Mouse (Mus musculus) spleen, adult 2 months (tissue): ENCODE results near the gene Lima1.

Experiments used
- CTCF ChIP-seq: fragments of 200-500 bp; IDR thresholded peaks from 2 replicates; pipeline ENCODE4 v1.5.1; 2011; ENCODE audit warnings: mild to moderate bottlenecking, inconsistent platforms; ENCODE audit not compliant: insufficient read depth, insufficient read length, insufficient replicate concordance; ENCODE audit errors: extremely low read depth
- POLR2A ChIP-seq: fragments of 200-500 bp; IDR thresholded peaks from 2 replicates; pipeline ENCODE4 v1.6.1; 2011; ENCODE audit warnings: low read depth, low read length, inconsistent platforms

DNA sequence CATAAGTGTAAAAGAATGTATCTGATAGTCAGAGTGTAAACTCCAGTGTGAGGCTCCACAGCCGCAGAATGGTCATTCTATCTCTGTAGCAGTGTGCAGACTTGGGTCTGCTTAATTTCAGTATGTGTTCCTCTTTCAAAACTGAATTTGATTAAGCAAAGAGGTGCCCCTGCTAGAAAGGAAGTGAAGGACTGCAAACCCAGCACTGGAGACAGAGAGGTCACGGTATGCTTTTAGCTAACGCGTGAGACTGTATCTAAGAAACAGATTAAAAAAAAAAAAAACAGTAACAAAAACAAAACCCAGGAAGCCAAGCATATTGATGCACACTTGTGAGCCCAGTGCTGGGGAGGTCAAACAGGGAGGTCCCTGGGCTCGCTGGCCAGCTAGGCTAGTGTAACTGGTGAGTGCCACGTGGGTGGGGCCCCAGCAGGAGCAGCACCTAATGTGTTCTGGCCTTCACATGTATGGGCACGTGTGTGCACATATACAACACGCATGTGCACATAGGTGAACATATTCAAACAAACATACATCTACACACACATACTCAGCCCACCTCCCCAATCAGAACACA, 51.8 kb downstream of the Lima1 start:
- no peak for TF ChIP-seq CTCF
- no peak for TF ChIP-seq POLR2A
